Mouse (Mus musculus) intestine, embryonic 15.5 days (tissue): ENCODE measurements at regions not wholly inside any gene's neighbourhood (a gene's known extent, or its start where the extent isn't known, plus 50 kb on each side); places are given as distances from the start of the nearest gene placed in this dataset.
A peak's percentile ranks its signal among the peaks of the same experiment; 100 is the strongest.

Experiments
- ATAC-seq: fragments of 200-750 bp; cut with Nextera tagmentation; 2 replicates; pipeline ENCODE4 v1.8.0; 2017; ENCODE audit warnings: moderate TSS enrichment, moderate library complexity
- H3K27ac ChIP-seq: fragments of 300-500 bp; sonication (generic); 2 replicates; pipeline ENCODE4 v1.5.1; 2015; ENCODE audit warnings: mild to moderate bottlenecking, inconsistent platforms
- H3K27me3 ChIP-seq: fragments of 300-500 bp; sonication (generic); replicated peaks from 2 replicates; pipeline ENCODE4 v1.6.1; 2015; ENCODE audit warnings: inconsistent platforms
- H3K36me3 ChIP-seq: fragments of 300-500 bp; sonication (generic); 2 replicates; pipeline ENCODE4 v1.6.1; 2015; ENCODE audit warnings: inconsistent platforms
- H3K4me1 ChIP-seq: fragments of 300-500 bp; sonication (generic); replicated peaks from 2 replicates; pipeline ENCODE4 v1.6.1; 2015; ENCODE audit warnings: inconsistent platforms
- H3K4me2 ChIP-seq: fragments of 300-500 bp; sonication (generic); replicated peaks from 2 replicates; pipeline ENCODE4 v1.6.1; 2015; ENCODE audit warnings: mild to moderate bottlenecking, inconsistent platforms
- H3K4me3 ChIP-seq: fragments of 300-500 bp; sonication (generic); replicated peaks from 2 replicates; pipeline ENCODE4 v1.5.1; 2015; ENCODE audit warnings: inconsistent platforms
- H3K9ac ChIP-seq: fragments of 300-500 bp; sonication (generic); 2 replicates; pipeline ENCODE4 v1.6.1; 2015; ENCODE audit warnings: inconsistent platforms
- H3K9me3 ChIP-seq: fragments of 300-500 bp; sonication (generic); 2 replicates; pipeline ENCODE4 v1.6.1; 2016; ENCODE audit warnings: inconsistent platforms
- WGBS: fragments of 180-500 bp; shearing (Covaris S2); methylation state at CpG from one replicate; pipeline ENCODE4 v1.1.7; 2015; 5-methylcytosine and 5-hydroxymethylcytosine counted together

DNA sequence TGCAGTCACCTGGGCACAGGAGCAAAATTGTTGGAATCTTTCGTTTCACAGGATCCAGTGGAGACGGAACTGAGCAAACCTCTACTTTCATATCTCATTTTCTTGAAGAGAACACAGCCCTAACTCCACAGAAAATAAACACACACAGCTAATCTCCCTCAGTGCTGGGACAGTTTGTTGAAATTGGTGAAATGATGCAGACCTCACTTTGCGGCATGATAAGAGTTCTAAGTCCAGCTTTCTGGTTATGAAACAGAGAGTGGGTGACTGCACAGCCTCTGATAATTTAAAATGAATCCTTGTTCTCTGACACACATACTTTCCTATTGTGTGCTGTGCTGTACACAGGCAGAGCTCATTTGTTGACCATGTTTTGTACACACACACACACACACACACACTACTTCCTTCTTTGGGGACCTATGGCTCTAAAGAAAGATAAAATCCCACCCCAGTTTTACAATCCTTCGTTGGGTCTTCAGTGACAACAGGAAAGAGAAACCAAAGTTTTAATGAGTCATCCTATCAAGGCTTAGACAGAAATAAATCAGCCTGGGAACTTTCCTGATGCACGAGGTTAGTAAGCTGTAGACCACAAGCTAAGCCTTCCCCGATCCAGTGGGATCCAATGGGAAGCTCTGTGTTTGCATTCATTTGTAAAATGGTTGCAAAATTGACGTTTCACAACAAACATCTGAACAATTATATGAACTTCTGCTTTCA, 125.3 kb upstream of the Tbx20 start:
- 41% methylated on average over 7 of the region's 7 CpGs for WGBS
- Histone ChIP-seq H3K4me3 (no peak overlapping the region), H3K9me3 (no peaks in the 10 kb centered on the region), H3K27me3 (no peaks in the 10 kb centered on the region), H3K4me1 (0 out of 2 replicates have a peak, but pooled peaks cover 3% of the 10 kb centered on the region), H3K27ac (no peak overlapping the region), H3K9ac (no peak overlapping the region), H3K36me3 (no peaks in the 10 kb centered on the region), H3K4me2 (no peak overlapping the region)
- peak; percentile 36; the same call in 1 of the 2 replicates for ATAC-seq

DNA sequence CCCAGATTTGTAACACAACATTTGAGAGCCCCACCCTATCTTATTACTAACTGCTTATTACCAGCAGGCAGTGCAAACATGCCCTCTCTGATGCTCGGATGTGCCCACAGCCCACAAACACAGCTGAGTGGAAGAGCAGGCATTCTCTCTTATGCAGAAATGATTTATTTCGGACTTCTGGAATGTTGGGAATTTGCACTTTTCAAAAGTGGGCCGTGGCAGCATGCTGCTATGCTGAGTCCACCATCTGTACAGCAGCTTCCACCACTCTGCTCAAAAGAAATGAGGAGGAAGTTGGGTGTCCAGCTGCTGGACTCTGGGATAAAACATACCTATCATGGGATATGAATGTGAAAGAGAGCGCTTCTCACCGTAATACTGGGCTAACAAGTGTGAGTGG, 129.6 kb upstream of the Tbx20 start:
- Histone ChIP-seq H3K27ac (no peak overlapping the region), H3K4me2 (no peak overlapping the region), H3K9me3 (no peaks in the 10 kb centered on the region), H3K4me1 (0 out of 2 replicates have a peak, but pooled peaks cover 3% of the 10 kb centered on the region), H3K4me3 (no peak overlapping the region), H3K27me3 (no peaks in the 10 kb centered on the region), H3K36me3 (no peaks in the 10 kb centered on the region), H3K9ac (no peak overlapping the region)
- no peak for ATAC-seq
- WGBS: 54% methylated on average over 5 of the region's 5 CpGs

GRCm38 (mm10) chr9:24909086-24909979, 135.2 kb upstream of the Tbx20 start:
- H3K9me3 ChIP-seq: no peaks in the 10 kb centered on the region
- H3K4me1 ChIP-seq: no peaks in the 10 kb centered on the region
- no peaks in the 10 kb centered on the region for H3K27me3 ChIP-seq
- no peak for ATAC-seq
- no peak overlapping the region for H3K27ac ChIP-seq
- 59% methylated on average over 8 of the region's 8 CpGs for WGBS
- no peak overlapping the region for H3K9ac ChIP-seq
- H3K4me3 ChIP-seq: no peak overlapping the region
- H3K36me3 ChIP-seq: no peaks in the 10 kb centered on the region
- H3K4me2 ChIP-seq: no peak overlapping the region

- Histone ChIP-seq H3K9me3 (no peaks in the 10 kb centered on the region), H3K4me3 (no peak overlapping the region), H3K27me3 (no peaks in the 10 kb centered on the region), H3K9ac (no peak overlapping the region), H3K36me3 (no peaks in the 10 kb centered on the region), H3K27ac (no peak overlapping the region), H3K4me1 (no peaks in the 10 kb centered on the region), H3K4me2 (no peak overlapping the region)
- peak; percentile 58 for ATAC-seq
- 68% methylated on average over 5 of the region's 5 CpGs for WGBS
These were observed 136.6 kb upstream of the Tbx20 start for GRCm38 (mm10) chr9:24910738-24911137.

GRCm38 (mm10) chr9:24920031-24920445, 145.9 kb upstream of the Tbx20 start:
- H3K9ac ChIP-seq: no peak overlapping the region
- no peak overlapping the region for H3K4me3 ChIP-seq
- H3K27me3 ChIP-seq: no peaks in the 10 kb centered on the region
- H3K4me2 ChIP-seq: no peak overlapping the region
- 86% methylated on average over 9 of the region's 9 CpGs for WGBS
- no peaks in the 10 kb centered on the region for H3K4me1 ChIP-seq
- H3K27ac ChIP-seq: no peak overlapping the region
- no peak for ATAC-seq
- H3K36me3 ChIP-seq: no peaks in the 10 kb centered on the region
- H3K9me3 ChIP-seq: no peaks in the 10 kb centered on the region

DNA sequence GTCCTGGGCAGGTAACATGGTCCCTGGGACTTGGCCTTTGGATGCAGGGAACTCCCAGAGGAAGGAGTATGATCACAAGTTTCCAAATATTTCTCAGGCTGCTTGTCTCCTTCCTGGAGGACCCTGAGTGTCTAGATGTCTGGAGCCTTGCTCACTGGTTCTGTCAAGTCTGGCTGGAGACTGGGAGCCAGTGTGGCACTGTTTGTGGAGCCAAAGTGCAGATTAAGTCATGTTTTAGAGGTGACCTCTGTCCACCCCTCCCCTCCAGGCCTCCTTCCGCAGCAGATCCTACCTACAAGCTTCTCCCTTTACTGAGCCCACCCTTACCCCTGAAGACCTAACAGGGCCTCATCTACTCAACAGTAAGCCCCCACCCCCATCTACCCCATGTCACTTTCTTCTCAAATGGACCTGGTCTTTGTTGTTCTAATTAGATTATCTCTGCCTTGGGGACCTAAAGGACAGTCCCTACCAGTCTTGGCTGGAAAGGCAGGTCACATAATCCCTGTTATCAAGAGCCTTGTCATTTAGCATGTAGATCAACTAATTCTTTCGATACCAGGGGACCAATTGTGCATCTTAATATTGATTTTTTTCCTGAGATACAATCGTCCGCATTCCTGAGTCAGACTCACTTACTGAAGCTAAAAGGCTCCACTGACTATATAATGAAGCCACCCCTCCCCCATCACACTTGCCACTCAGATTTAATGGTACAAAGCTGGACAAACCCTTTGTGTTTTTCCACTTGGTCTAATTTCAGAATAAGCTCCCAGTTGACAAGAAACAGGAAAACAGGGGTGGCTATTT, 148.2 kb upstream of the Tbx20 start:
- H3K4me3 ChIP-seq: no peak overlapping the region
- H3K4me2 ChIP-seq: no peak overlapping the region
- no peak overlapping the region for H3K9ac ChIP-seq
- no peak overlapping the region for H3K27ac ChIP-seq
- no peak for ATAC-seq
- no peaks in the 10 kb centered on the region for H3K27me3 ChIP-seq
- no peaks in the 10 kb centered on the region for H3K36me3 ChIP-seq
- no peaks in the 10 kb centered on the region for H3K9me3 ChIP-seq
- 73% methylated on average over 4 of the region's 4 CpGs for WGBS
- H3K4me1 ChIP-seq: no peaks in the 10 kb centered on the region

- Histone ChIP-seq H3K4me1 (no peaks in the 10 kb centered on the region), H3K4me2 (no peak overlapping the region), H3K27ac (no peak overlapping the region), H3K9me3 (no peaks in the 10 kb centered on the region), H3K27me3 (no peaks in the 10 kb centered on the region), H3K4me3 (no peak overlapping the region), H3K9ac (no peak overlapping the region), H3K36me3 (no peaks in the 10 kb centered on the region)
- WGBS: 69% methylated on average over 5 of the region's 5 CpGs
- ATAC-seq: no peak
These were observed 149.4 kb upstream of the Tbx20 start for GRCm38 (mm10) chr9:24923514-24923913.

GRCm38 (mm10) chr9:24937731-24938130, 151.5 kb upstream of the Gm10181 start:
- no peak overlapping the region for H3K4me2 ChIP-seq
- no peak overlapping the region for H3K9ac ChIP-seq
- no peaks in the 10 kb centered on the region for H3K36me3 ChIP-seq
- H3K9me3 ChIP-seq: no peaks in the 10 kb centered on the region
- no peak overlapping the region for H3K4me3 ChIP-seq
- 67% methylated on average over 3 of the region's 3 CpGs for WGBS
- no peak overlapping the region for H3K27ac ChIP-seq
- no peaks in the 10 kb centered on the region for H3K4me1 ChIP-seq
- no peaks in the 10 kb centered on the region for H3K27me3 ChIP-seq
- ATAC-seq: no peak

DNA sequence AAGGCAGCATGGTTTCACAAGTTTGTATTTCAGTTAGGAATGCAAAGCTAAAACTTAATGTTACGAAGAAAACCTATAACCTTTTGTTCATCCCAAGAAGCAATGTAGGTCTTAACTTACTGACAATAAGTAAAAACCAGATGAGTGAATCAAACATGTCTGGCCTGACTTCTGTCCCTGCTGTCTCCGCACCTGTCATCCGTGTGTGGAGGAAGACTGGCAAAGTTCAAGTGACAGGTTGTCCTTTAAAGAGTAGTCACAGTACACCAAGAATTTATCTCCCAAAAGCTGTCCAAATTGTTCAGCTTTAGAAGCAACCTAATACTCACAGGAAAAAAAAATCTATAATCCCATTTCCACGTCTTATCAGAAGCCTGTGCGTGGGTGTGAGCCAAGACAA, 146.3 kb upstream of the Gm10181 start:
- H3K27ac ChIP-seq: no peak overlapping the region
- H3K9ac ChIP-seq: no peak overlapping the region
- ATAC-seq: no peak
- no peaks in the 10 kb centered on the region for H3K4me1 ChIP-seq
- H3K27me3 ChIP-seq: no peaks in the 10 kb centered on the region
- H3K4me2 ChIP-seq: no peak overlapping the region
- WGBS: 79% methylated on average over 5 of the region's 5 CpGs
- H3K4me3 ChIP-seq: no peak overlapping the region
- H3K36me3 ChIP-seq: no peaks in the 10 kb centered on the region
- H3K9me3 ChIP-seq: no peaks in the 10 kb centered on the region

DNA sequence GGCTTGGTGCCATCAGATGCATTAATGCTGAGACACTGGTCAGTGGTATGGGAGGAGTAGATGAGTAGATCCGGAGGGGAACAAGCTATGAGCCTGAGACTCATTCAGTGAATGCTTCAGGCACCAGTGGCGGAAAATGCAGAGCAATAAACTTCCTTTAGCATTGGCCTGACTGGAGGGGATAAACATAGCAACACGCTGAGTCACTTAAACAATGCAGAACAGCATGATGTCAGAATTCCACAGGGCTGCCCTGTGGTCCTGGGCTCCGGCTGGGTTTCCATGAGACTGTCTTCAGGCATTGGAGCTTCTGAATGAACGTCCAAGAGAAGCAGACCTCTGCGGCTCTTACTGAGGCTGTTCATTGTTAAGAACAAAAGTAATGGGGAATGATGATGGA, 145.4 kb upstream of the Gm10181 start:
- Histone ChIP-seq H3K36me3 (no peaks in the 10 kb centered on the region), H3K4me3 (no peak overlapping the region), H3K4me1 (no peaks in the 10 kb centered on the region), H3K27ac (no peak overlapping the region), H3K9me3 (no peaks in the 10 kb centered on the region), H3K9ac (no peak overlapping the region), H3K27me3 (no peaks in the 10 kb centered on the region), H3K4me2 (no peak overlapping the region)
- ATAC-seq: peak; percentile 43
- 21% methylated on average over 6 of the region's 6 CpGs for WGBS

DNA sequence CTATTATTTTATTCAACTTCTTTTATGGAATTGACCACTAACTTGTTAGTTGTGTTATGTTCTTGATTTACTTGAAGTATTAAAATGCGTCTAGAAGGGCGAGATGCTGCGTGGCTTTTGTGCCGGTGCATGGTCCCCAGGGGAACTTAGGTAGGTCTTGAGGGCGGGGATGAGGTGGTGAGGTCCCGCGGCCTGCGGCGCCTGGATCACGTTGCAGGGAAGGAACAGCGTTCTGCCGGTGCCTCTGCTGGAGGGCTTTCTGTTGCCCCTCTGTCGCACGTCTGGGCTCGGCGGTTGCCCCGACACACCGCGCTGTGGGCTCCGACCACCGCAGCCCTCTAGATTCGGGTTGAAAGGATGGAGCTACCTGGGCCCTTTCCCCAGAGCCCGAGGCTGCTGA, 136.7 kb upstream of the Gm10181 start:
- Histone ChIP-seq H3K4me3 (no peak overlapping the region), H3K4me2 (no peak overlapping the region), H3K9me3 (no peaks in the 10 kb centered on the region), H3K27ac (no peak overlapping the region), H3K9ac (no peak overlapping the region), H3K36me3 (no peaks in the 10 kb centered on the region), H3K4me1 (no peaks in the 10 kb centered on the region), H3K27me3 (peaks cover 5% of the 10 kb centered on the region; the same call in 1 of the 2 replicates)
- WGBS: 33% methylated on average over 23 of the region's 23 CpGs
- no peak for ATAC-seq

- Histone ChIP-seq H3K4me2 (no peak overlapping the region), H3K36me3 (no peaks in the 10 kb centered on the region), H3K27ac (no peak overlapping the region), H3K9ac (no peak overlapping the region), H3K9me3 (no peaks in the 10 kb centered on the region), H3K27me3 (peaks cover 5% of the 10 kb centered on the region; the same call in 1 of the 2 replicates), H3K4me1 (no peaks in the 10 kb centered on the region), H3K4me3 (no peak overlapping the region)
- ATAC-seq: no peak
- 63% methylated on average over 5 of the region's 5 CpGs for WGBS
These were observed 133.6 kb upstream of the Gm10181 start for GRCm38 (mm10) chr9:24955641-24956040.
